Mouse (Mus musculus) CH12.LX (cell line): Measurements from ENCODE around the gene Rgl2. TPM values are rescaled to one million over a fixed set of nuclear protein-coding genes. Genes with fewer than 3 reads are reported as not detected.

ENCODE experiments used
- DNase-seq: peaks from one replicate; pipeline ENCODE4 v3.0.0-alpha.2; 2013; ENCODE audit errors: extremely low read depth
- H3K27ac ChIP-seq: 2 replicates; pipeline ENCODE4 v1.5.1; 2012; ENCODE audit warnings: low read depth, mild to moderate bottlenecking, control low read depth, moderate library complexity; ENCODE audit not compliant: insufficient read depth
- H3K27me3 ChIP-seq: replicated peaks from 2 replicates; pipeline ENCODE3; 2012; ENCODE audit warnings: inconsistent platforms
- H3K36me3 ChIP-seq, 2 experiments: replicated peaks in 1 of 2; 2 replicates each; pipeline versions ENCODE3 to v1.6.1; 2012; ENCODE audit warnings: inconsistent platforms in 1 of 2, low read length in 1 of 2, mild to moderate bottlenecking in 1 of 2, mixed read lengths in 1 of 2, moderate library complexity in 1 of 2; ENCODE audit not compliant: control insufficient read depth in 1 of 2, insufficient read depth in 1 of 2
- H3K4me1 ChIP-seq, 2 experiments: 2 replicates each; pipeline ENCODE4 v1.6.1; 2012; ENCODE audit warnings: inconsistent platforms in 1 of 2, moderate library complexity in 1 of 2; ENCODE audit not compliant: insufficient read depth in 2 of 2, control insufficient read depth in 1 of 2
- H3K4me2 ChIP-seq: 2 replicates; pipeline ENCODE4 v1.6.1; 2012; ENCODE audit warnings: low read depth, mild to moderate bottlenecking, control low read depth; ENCODE audit not compliant: poor library complexity, insufficient read depth, severe bottlenecking
- H3K4me3 ChIP-seq, 3 experiments: fragments of 150-350 bp in 1 of 3; sonication (generic) in 1 of 3; replicated peaks in 1 of 3; 2 replicates each; pipeline versions ENCODE3 to v1.5.1; 2011 to 2012; ENCODE audit warnings: low read depth in 2 of 3, low read length in 2 of 3, mild to moderate bottlenecking in 2 of 3, moderate library complexity in 2 of 3, control low read depth in 1 of 3, improper control_type of control experiment in 1 of 3, inconsistent platforms in 1 of 3, mixed read lengths in 1 of 3; ENCODE audit not compliant: poor library complexity in 1 of 3
- H3K79me2 ChIP-seq: replicated peaks from 2 replicates; pipeline ENCODE4 v1.6.1; 2012; ENCODE audit warnings: mild to moderate bottlenecking, moderate library complexity; ENCODE audit not compliant: control insufficient read depth, poor library complexity, insufficient read depth, severe bottlenecking; ENCODE audit errors: extremely low read depth
- H3K9ac ChIP-seq: 2 replicates; pipeline ENCODE4 v1.6.1; 2012; ENCODE audit warnings: low read depth, mild to moderate bottlenecking, control low read depth, moderate library complexity; ENCODE audit not compliant: insufficient read depth
- H3K9me3 ChIP-seq: replicated peaks from 2 replicates; pipeline ENCODE3; 2012; ENCODE audit warnings: low read length, inconsistent platforms, mixed read lengths
- CHD1 ChIP-seq: IDR thresholded peaks from 2 replicates; pipeline ENCODE4 v1.6.1; 2012; ENCODE audit warnings: low read depth, low read length, improper control_type of control experiment, inconsistent platforms
- ETS1 ChIP-seq: conservative IDR thresholded peaks from 2 replicates; pipeline ENCODE4 v1.6.1; 2012; ENCODE audit warnings: low read depth, mild to moderate bottlenecking, inconsistent platforms, low read length, improper control_type of control experiment, moderate library complexity
- HCFC1 ChIP-seq: IDR thresholded peaks from 2 replicates; pipeline ENCODE4 v1.6.1; 2012; ENCODE audit warnings: low read depth, mild to moderate bottlenecking, inconsistent platforms, low read length, improper control_type of control experiment
- IRF4 ChIP-seq: IDR thresholded peaks from 2 replicates; pipeline ENCODE4 v1.6.1; 2014; ENCODE audit warnings: low read depth, mild to moderate bottlenecking, inconsistent platforms, low read length, improper control_type of control experiment
- JUND ChIP-seq: conservative IDR thresholded peaks from 2 replicates; pipeline ENCODE4 v1.6.1; 2011; ENCODE audit warnings: low read depth, low read length, improper control_type of control experiment
- MAFK ChIP-seq: IDR thresholded peaks from 2 replicates; pipeline ENCODE4 v1.6.1; 2011; ENCODE audit warnings: low read length, improper control_type of control experiment; ENCODE audit not compliant: insufficient replicate concordance
- MAX ChIP-seq: IDR thresholded peaks from 2 replicates; pipeline ENCODE4 v1.6.1; 2011; ENCODE audit warnings: low read length, improper control_type of control experiment
- MAZ ChIP-seq: IDR thresholded peaks from 2 replicates; pipeline ENCODE4 v1.6.1; 2012; ENCODE audit warnings: low read depth, mild to moderate bottlenecking, inconsistent platforms, low read length, improper control_type of control experiment, moderate library complexity
- MEF2A ChIP-seq: IDR thresholded peaks from 2 replicates; pipeline ENCODE4 v1.6.1; 2014; ENCODE audit warnings: low read depth, mild to moderate bottlenecking, inconsistent platforms, low read length, improper control_type of control experiment, borderline replicate concordance
- NELFE ChIP-seq: IDR thresholded peaks from 2 replicates; pipeline ENCODE4 v1.6.1; 2011; ENCODE audit warnings: low read depth, low read length, improper control_type of control experiment
- RAD21 ChIP-seq: IDR thresholded peaks from 2 replicates; pipeline ENCODE4 v1.6.1; 2011; ENCODE audit warnings: low read depth, mild to moderate bottlenecking, low read length, improper control_type of control experiment, moderate library complexity
- RCOR1 ChIP-seq: conservative IDR thresholded peaks from 2 replicates; pipeline ENCODE4 v1.6.1; 2012; ENCODE audit warnings: low read depth, mild to moderate bottlenecking, inconsistent platforms, low read length, improper control_type of control experiment
- SIN3A ChIP-seq: IDR thresholded peaks from 2 replicates; pipeline ENCODE4 v1.6.1; 2012; ENCODE audit warnings: low read length, improper control_type of control experiment, inconsistent platforms
- UBTF ChIP-seq: IDR thresholded peaks from 2 replicates; pipeline ENCODE4 v1.6.1; 2012; ENCODE audit warnings: low read depth, mild to moderate bottlenecking, inconsistent platforms, low read length, improper control_type of control experiment, moderate library complexity
- USF2 ChIP-seq: conservative IDR thresholded peaks from 2 replicates; pipeline ENCODE4 v1.6.1; 2011; ENCODE audit warnings: low read depth, low read length, improper control_type of control experiment
- ZC3H11A ChIP-seq: IDR thresholded peaks from 2 replicates; pipeline ENCODE4 v1.6.1; 2012; ENCODE audit warnings: low read depth, mild to moderate bottlenecking, inconsistent platforms, low read length, improper control_type of control experiment
- ZMIZ1 ChIP-seq: IDR thresholded peaks from 2 replicates; pipeline ENCODE4 v1.6.1; 2012; ENCODE audit warnings: low read depth, mild to moderate bottlenecking, inconsistent platforms, low read length, improper control_type of control experiment
- dilution Hi-C: fragments of 300-500 bp; cut with MboI; formaldehyde crosslinking; loops from 2 replicates; pipeline ENCODE4 v1.14.3; 2020; ENCODE audit warnings: low sequenced_read_pairs; ENCODE audit not compliant: extremely low pct_unique_long_range_greater_than_20kb, extremely low pct_ligation_motif_present
- in situ Hi-C: fragments of 300-500 bp; cut with MboI; formaldehyde crosslinking; loops from 3 replicates; pipeline ENCODE4 v1.14.3; 2019; ENCODE audit warnings: low sequenced_read_pairs, low pct_ligation_motif_present, low pct_unique_long_range_greater_than_20kb, mixed read lengths
- polyA plus RNA-seq: library from polyadenylated mRNA; unstranded; fragments of >175 nt; gene quantifications from 2 replicates; pipeline ENCODE4 v1.2.1, GENCODE M21; 2012; ENCODE audit warnings: low read depth; ENCODE audit not compliant: insufficient read length
- total RNA-seq, 2 experiments: library from RNA; depleted of rRNA; stranded (reverse); fragments of 300-350 nt in 1 of 2; fragments of >200 nt in 1 of 2; gene quantifications; 2 replicates each; pipeline ENCODE4 v1.2.3; 2012 to 2014

Gene Rgl2
- total and polyA plus RNA-seq, 3 experiments: 20.1 to 29.1 (median 25.6) TPM

GRCm38 (mm10) chr17:33978631-33979031 lies 49.3 kb downstream of the Rgl2 start (continued):
- peak; percentile 37; the same call in 1 of the 2 replicates for TF ChIP-seq RCOR1
- TF ChIP-seq HCFC1: no peak
- peak; percentile 69 for TF ChIP-seq MAX
- TF ChIP-seq IRF4: peak; percentile 98
- no peak for TF ChIP-seq MAFK
- no peak for TF ChIP-seq ZC3H11A
- no peak for TF ChIP-seq MAZ
- peak; percentile 66; the same call in 1 of the 2 replicates for TF ChIP-seq NELFE
- TF ChIP-seq MEF2A: 0 out of 2 replicates have a peak, but pooled peaks have one; percentile 51
- TF ChIP-seq ZMIZ1: peak; percentile 72
- peak; percentile 72; the same call in 1 of the 2 replicates for TF ChIP-seq SIN3A

- Histone ChIP-seq H3K4me2 (no peak overlapping the region), H3K9me3 (no peaks in the 10 kb centered on the region), H3K9ac (no peak overlapping the region), H3K36me3 (peaks cover 0 to 7% of the 10 kb centered on the region in 2 experiments), H3K79me2 (no peaks in the 10 kb centered on the region), H3K4me1 (peaks cover 6 to 18% of the 10 kb centered on the region in 2 experiments; a peak in 3 of 4 replicates), H3K4me3 (no peak overlapping the region), H3K27me3 (no peaks in the 10 kb centered on the region), H3K27ac (no peak overlapping the region)
- TF ChIP-seq USF2 (no peak), UBTF (no peak), RAD21 (no peak), ZC3H11A (no peak), JUND (no peak), CHD1 (no peak), ETS1 (no peak)
- in situ Hi-C loops (loop anchor here (25.0 kb wide), 1 partner anchor 1483 kb away; the partner anchor contains the start of gene H2-Q10), dilution Hi-C loops (no loop called here)
- no peak for DNase-seq
These were observed 50.2 kb downstream of the Rgl2 start for GRCm38 (mm10) chr17:33979512-33980050.
